Mouse (Mus musculus): ENCODE data around the gene Phf21a.

Gene Phf21a

GRCm38 (mm10) chr2:92379783-92380494 is 287.0 kb downstream of the Phf21a start:
- no peak for TF ChIP-seq GATA4 (IDR thresholded peaks at IDR 0.05; ENCODE audit: insufficient replicate concordance, low read length)

GRCm38 (mm10) chr2:92380495-92381050 is 287.7 kb downstream of the Phf21a start:
- no peak for TF ChIP-seq GATA4 (IDR thresholded peaks at IDR 0.05; ENCODE audit: insufficient replicate concordance, low read length)

- TF ChIP-seq GATA4 (IDR thresholded peaks at IDR 0.05; ENCODE audit: insufficient replicate concordance, low read length), result no peak
Observed at GRCm38 (mm10) chr2:92381161-92381560, 288.2 kb downstream of the Phf21a start.

- TF ChIP-seq GATA4 (IDR thresholded peaks at IDR 0.05; ENCODE audit: insufficient replicate concordance, low read length), result no peak
Observed at GRCm38 (mm10) chr2:92381901-92382588, 289.1 kb downstream of the Phf21a start, which contains the start of gene 1700029I15Rik. Gene 1700029I15Rik (plus strand): TSS chr2:92382538.

GRCm38 (mm10) chr2:92382759-92383158 is 289.8 kb downstream of the Phf21a start:
- no peak for TF ChIP-seq GATA4 (IDR thresholded peaks at IDR 0.05; ENCODE audit: insufficient replicate concordance, low read length)

GRCm38 (mm10) chr2:92384101-92384500 is 291.2 kb downstream of the Phf21a start:
- TF ChIP-seq GATA4 (IDR thresholded peaks at IDR 0.05; ENCODE audit: insufficient replicate concordance, low read length), result no peak

- TF ChIP-seq GATA4 (IDR thresholded peaks at IDR 0.05; ENCODE audit: insufficient replicate concordance, low read length), result no peak
Observed at GRCm38 (mm10) chr2:92385113-92386051, 292.5 kb downstream of the Phf21a start.

GRCm38 (mm10) chr2:92386821-92387570 is 294.1 kb downstream of the Phf21a start:
- no peak for TF ChIP-seq GATA4 (IDR thresholded peaks at IDR 0.05; ENCODE audit: insufficient replicate concordance, low read length)

GRCm38 (mm10) chr2:92387646-92388045 is 294.7 kb downstream of the Phf21a start:
- TF ChIP-seq GATA4 (IDR thresholded peaks at IDR 0.05; ENCODE audit: insufficient replicate concordance, low read length), result no peak

GRCm38 (mm10) chr2:92388081-92388517 is 295.2 kb downstream of the Phf21a start:
- no peak for TF ChIP-seq GATA4 (IDR thresholded peaks at IDR 0.05; ENCODE audit: insufficient replicate concordance, low read length)

- TF ChIP-seq GATA4 (IDR thresholded peaks at IDR 0.05; ENCODE audit: insufficient replicate concordance, low read length), result no peak
Observed at GRCm38 (mm10) chr2:92388891-92389641, 296.1 kb downstream of the Phf21a start.

- no peak for TF ChIP-seq GATA4 (IDR thresholded peaks at IDR 0.05; ENCODE audit: insufficient replicate concordance, low read length)
Observed at GRCm38 (mm10) chr2:92389645-92390044, 296.7 kb downstream of the Phf21a start.

GRCm38 (mm10) chr2:92390206-92390930 is 297.5 kb downstream of the Phf21a start:
- TF ChIP-seq GATA4 (IDR thresholded peaks at IDR 0.05; ENCODE audit: insufficient replicate concordance, low read length), result no peak

Data from liver, adult (tissue).